Mouse (Mus musculus): ENCODE data around the gene Dusp3. TPM values are rescaled to one million over a fixed set of nuclear protein-coding genes. Genes with fewer than 3 reads are reported as not detected.

Dusp3 gene
- polyA plus RNA-seq, 1 experiment, result not detected

GRCm38 (mm10) chr11:101991813-101992212 is 5.0 kb upstream of the Dusp3 start:
- no peak for TF ChIP-seq GATA1 (IDR thresholded peaks at IDR 0.05; ENCODE audit: low read length)

- no peak for TF ChIP-seq GATA1 (IDR thresholded peaks at IDR 0.05; ENCODE audit: low read length)
Observed at GRCm38 (mm10) chr11:101990244-101990643, 3.4 kb upstream of the Dusp3 start.

DNA sequence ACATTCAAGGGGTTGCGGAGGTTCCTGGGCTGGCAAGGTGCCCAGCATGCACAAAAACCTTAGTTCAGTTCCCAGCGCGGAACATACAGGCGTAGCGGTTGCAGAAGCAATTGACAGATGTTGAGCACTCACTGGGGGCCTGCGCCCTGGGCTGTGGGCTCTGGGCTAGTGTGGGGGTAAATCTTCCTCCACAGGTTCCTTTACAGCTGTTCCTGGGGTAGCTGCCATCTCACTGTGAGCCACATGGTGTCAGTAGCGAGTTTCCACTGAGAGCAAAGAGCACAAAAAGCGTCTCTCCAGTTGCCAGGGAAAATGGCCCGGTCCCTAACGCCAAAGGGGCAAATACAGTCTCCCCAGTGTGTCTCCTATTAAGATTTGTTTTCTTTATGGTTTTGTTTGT is 823 bp downstream of the Dusp3 start:
- no peak for TF ChIP-seq GATA1 (IDR thresholded peaks at IDR 0.05; ENCODE audit: low read length)

DNA sequence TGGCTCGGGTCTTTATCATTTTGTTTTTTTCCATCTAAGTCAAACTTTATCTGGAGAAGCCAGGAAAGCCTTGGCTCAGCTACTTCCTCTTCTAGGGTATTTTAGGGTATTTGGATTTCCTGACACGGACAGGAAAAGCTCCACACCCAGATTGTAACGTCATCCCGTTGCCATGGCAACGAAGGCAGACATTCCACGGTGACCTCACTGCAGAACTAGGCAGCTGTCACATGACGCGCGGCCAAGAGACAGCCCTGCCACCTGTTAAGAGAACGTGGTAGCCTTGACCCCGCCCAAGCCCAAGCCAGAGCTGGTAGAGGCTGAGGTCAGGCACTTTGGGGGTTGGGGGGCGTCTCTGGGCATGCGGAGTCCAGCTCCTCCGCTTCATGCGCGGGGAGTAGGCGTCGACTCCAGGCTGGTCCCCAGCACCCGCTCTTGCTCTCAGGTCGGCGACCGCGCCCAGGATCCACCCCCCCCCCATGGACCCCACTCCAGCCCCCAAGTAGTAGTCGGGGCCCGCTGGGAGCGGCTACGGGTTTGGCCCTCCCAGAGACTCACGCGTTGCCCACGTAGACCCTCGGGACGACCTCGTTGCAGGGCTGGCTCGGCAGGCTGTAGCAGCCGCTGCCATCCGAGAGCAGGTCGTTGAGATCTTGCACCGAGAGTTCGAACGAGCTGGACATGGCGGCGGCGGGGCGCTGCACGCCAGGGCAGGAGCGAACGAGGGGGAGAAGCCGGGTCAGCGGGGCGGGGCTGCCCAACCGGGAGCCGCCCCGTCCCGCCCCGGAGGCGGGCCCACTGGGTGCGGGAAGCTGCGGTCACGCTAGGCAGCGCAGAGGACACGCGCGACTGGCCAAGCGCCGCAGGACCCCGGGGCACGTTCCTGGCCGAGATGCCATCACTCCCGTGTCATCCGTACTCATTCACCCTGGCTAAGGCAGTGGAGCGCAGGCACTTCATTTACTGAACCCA is 2.5 kb downstream of the Dusp3 start, which contains the start of gene Cfap97d1:
TSS of gene Cfap97d1 (plus strand) at position 226 of the 972 bp plus-strand sequence.
- no peak for TF ChIP-seq GATA1 (IDR thresholded peaks at IDR 0.05; ENCODE audit: low read length)

GRCm38 (mm10) chr11:101983431-101983921 is 3.3 kb downstream of the Dusp3 start:
- TF ChIP-seq GATA1 (IDR thresholded peaks at IDR 0.05; ENCODE audit: low read length), result no peak

GRCm38 (mm10) chr11:101982981-101983411 is 3.8 kb downstream of the Dusp3 start:
- TF ChIP-seq GATA1 (IDR thresholded peaks at IDR 0.05; ENCODE audit: low read length), result no peak

DNA sequence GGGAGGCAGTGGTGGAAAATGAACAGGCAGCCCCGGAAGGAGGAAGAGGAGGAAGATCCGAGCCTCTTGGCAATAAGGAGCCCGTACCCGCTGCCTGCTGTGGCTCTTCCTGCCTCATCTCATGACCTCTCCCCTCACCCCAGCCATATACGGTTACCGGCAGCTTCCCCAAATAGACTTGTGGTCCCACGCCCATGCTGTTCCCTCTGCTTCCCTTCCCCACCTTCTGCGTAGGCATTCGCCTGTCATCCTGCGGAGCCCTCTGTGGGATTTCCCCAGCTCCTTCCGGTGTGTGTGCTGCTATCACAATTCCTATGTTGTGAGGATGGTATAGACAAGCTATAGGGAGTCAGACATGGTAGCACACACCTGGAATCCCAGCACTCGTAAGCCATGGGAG is 5.0 kb downstream of the Dusp3 start:
- TF ChIP-seq GATA1 (IDR thresholded peaks at IDR 0.05; ENCODE audit: low read length), result no peak

DNA sequence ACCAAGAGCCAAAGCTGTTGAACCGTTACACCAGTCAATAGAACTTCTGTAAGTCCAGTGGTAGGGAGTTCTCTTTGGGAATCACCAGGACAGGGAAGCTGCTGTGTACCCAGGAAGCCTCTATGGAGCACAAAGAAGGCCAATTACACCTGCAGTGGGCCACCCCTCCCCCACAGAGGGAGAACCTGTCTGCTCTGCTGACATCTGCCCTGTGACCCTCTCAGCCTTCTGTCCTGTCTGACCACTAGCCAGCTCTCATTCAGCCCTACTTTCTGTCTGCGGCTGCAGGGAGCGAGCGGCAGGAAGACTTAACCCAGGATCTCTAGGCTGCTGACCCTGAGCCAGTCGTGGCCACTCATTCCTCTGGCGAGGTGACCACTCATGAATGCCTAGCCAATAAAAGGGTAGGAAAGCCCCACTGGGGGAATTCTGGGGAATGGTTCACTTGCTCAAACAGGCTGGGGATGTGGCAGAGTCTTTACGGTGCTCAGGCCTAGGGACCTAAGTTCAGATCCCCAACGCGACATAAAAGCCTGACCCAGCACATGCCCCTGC is 6.1 kb downstream of the Dusp3 start:
- TF ChIP-seq GATA1 (IDR thresholded peaks at IDR 0.05; ENCODE audit: low read length), result no peak

GRCm38 (mm10) chr11:101979140-101979539 is 7.7 kb downstream of the Dusp3 start:
- TF ChIP-seq GATA1 (IDR thresholded peaks at IDR 0.05; ENCODE audit: low read length), result no peak

DNA sequence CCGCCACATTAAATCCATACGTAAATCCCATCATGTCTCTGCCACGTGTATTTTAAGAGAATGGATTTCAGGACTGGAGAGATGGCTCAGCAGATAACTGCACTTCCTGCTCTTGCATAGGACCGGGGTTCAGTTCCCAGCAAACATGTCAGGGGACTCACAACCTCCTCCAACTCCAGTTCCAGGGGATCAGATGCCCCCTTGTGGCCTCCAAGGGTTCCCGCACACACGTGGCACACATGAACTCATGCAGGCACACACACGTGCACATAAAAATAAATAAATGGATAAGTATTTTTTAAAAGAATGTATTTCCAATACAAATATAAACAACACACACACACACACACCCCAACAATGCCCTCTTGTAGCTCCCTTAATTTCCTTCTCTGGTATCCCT is 9.9 kb downstream of the Dusp3 start:
- TF ChIP-seq GATA1 (IDR thresholded peaks at IDR 0.05; ENCODE audit: low read length), result no peak

GRCm38 (mm10) chr11:101974923-101975322 is 11.9 kb downstream of the Dusp3 start:
- no peak for TF ChIP-seq GATA1 (IDR thresholded peaks at IDR 0.05; ENCODE audit: low read length)

DNA sequence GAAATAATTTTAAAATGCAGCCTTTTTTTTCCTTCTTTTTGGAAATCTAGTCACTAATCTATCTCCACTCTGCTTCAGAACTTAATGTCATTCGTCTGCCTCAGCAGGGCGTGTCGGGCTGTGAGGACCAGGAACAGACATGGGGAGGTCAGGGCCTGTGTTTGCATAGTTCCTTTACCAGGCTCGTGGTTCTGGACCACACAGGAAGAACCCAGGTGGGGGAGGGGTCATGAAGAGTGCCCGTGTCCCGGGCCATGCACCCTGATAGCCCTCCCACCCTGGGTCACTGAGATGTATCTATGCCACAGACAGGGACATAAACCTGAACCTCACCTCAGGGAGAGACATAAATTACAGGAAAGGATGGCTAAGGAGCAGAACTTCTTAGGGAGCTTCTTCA is 12.6 kb downstream of the Dusp3 start:
- TF ChIP-seq GATA1 (IDR thresholded peaks at IDR 0.05; ENCODE audit: low read length), result no peak

GRCm38 (mm10) chr11:101973496-101973895 is 13.3 kb downstream of the Dusp3 start:
- TF ChIP-seq GATA1 (IDR thresholded peaks at IDR 0.05; ENCODE audit: low read length), result no peak

DNA sequence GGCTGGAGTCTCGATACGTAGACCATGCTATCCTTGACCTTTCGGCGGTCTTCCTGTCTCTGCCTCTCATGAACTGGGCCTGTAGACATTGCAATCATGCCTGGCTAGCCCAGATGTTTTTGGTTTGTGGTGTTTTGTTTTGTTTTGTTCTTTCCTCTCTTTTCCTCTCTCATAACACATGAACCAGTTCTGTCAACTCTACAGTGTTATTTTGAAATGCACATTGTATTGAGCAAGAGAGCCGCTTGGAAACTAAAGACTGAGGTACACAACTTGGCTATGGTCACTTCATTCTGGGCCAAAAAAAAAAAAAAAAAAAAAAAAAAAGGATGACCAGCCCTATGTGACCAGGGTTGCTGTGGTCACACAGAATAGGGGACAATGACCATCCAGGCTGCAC is 14.2 kb downstream of the Dusp3 start:
- no peak for TF ChIP-seq GATA1 (IDR thresholded peaks at IDR 0.05; ENCODE audit: low read length)

- no peak for TF ChIP-seq GATA1 (IDR thresholded peaks at IDR 0.05; ENCODE audit: low read length)
Observed at GRCm38 (mm10) chr11:101972097-101972496, 14.7 kb downstream of the Dusp3 start.

DNA sequence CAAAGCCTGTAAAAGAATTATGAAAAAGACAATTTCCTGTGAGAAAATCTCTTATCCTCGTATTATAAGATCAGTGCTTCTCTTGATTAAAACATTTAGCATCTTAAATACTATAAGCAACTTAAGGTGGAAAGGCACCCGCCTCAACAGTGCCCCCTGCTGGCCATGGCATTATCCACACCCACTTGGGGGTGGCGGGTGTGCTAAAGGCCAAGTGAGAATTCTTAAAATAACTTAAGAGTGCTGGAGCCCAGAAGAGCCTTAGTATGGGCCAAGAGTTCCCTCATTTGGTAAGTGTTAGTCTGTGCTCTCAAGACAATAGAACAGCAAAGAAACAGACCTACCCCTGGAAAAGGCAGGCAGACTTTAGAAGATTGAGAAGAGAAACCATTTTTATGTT is 15.4 kb downstream of the Dusp3 start:
- no peak for TF ChIP-seq GATA1 (IDR thresholded peaks at IDR 0.05; ENCODE audit: low read length)

Data from G1E-ER4 (cell line).